Mouse (Mus musculus) monocyte, adult 5-6 weeks (primary cell): ENCODE measurements around the gene Cdh23. TPM values are rescaled to one million over a fixed set of nuclear protein-coding genes. Genes with fewer than 3 reads are reported as not detected.

Experiments used
- ATAC-seq: fragments of 153-309, 156-312 bp; replicated peaks from 2 replicates; pipeline ENCODE4 v1.8.0; 2017; ENCODE audit warnings: mild to moderate bottlenecking; ENCODE audit not compliant: low TSS enrichment, insufficient number of reproducible peaks, severe bottlenecking, poor library complexity, low FRiP score
- total RNA-seq: library from RNA; stranded (forward); fragments of 200-1000, 200-491, 200-594 nt; gene quantifications from 3 replicates; pipeline ENCODE4 v1.2.3, GENCODE M21; 2017

Cdh23 gene
- total RNA-seq, 1 experiment from 2014 or later: 1.1 TPM

DNA sequence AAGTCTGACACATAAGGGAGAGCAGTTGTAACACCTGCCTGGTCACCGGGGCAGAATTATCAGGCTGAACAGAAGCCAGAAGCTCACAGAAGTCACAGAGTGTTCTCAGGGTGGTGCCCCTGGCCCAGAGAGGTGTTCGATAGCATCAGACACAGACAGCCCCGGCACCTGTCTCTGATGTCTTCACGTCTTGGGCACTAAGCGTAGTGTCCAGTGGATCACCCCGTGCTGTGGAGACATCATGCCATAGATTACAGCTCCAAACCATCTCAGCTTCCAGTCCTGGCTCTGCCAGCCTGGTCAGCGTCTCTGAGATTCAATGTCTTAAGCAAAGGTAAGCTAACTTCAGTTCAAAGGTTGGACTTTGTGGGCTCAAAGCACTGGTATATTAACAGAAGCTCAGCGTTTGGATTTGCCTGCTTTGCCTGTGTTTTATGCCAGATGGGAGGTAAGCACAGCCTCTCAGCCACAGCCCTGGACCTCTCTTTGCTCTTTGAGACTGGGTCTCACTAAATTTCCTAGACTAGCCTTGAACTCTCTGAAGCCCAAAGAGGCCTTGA is 429.4 kb downstream of the Cdh23 start:
- no peak for ATAC-seq

DNA sequence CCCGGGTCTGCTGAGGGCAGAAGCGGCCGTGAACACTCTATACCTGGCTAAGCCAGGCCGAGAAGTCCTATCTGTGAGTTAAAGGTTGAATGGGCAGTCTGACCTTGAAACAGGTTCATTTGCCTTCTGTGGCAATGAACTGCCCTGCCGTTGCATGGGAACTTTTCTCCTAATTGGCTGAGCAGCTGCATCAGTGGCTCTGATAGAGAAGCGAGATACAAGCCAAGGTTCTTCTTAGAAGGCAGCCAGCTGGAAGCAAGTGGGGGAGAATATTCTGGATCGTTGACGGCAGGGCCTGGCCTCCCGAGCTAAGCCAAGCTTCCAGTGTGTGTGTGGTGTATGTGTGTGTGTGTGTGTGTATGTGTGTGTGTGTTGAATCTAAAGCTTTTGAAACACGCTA is 431.0 kb downstream of the Cdh23 start:
- ATAC-seq: no peak

DNA sequence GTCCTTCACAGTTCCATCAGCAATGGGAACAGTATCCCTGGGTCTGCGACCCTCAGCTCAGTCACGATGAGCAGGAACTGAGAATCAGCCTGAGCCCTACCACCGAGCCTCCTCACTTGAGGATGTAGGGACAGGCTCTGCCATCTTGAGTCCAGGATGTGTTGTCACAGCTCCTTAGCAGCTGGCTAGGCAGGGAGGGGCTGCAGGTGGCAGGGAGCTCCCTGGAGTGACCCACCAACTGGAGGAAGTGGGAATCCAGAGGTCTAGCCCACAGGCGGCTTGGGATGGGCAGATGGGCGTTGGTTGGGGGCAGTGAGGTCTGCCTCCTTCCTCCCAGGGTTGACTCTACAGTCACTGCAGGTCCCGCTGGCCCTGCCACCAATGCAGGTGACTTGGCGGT is 432.9 kb downstream of the Cdh23 start:
- ATAC-seq: 0 out of 2 replicates have a peak, but pooled peaks have one; percentile 6

DNA sequence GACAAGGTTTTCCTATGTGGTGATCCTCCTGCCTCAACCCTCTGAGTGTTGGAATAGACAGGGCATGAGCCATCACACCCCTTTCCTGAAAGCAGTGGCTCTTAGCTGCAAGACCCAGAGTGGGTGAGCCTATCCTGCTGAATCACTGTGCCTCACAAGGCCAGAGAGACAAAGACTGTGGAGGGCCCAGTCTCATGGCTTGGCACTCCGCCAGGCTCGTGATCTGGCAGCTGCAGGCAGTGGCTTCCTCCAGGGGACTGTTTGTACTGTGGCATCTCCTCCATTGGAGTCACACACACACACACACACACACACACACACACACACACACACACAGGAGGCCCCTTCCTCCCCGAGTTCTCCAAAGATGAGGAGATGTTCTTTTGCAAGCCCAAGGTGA is 433.9 kb downstream of the Cdh23 start:
- peak; percentile 36; the same call in 1 of the 2 replicates for ATAC-seq

DNA sequence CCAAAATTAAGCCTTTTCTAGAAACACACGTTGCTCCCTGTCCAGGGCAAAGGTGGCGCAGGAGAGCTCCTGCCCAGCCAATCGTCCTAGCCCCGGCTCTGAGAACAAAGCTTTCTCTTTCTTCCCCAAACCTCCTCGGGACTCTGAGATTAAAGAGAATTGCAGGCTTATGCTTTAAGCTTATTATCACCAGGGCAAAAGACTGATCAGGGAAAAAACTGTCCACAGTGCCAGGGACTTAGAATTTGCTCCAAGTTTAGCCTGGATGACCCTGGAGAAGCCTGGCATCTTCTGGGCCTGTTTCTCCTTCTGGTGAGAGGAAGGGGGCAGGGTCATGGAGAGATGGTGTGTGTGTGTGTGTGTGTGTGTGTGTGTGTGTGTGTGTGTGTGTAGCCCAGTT is 434.8 kb downstream of the Cdh23 start:
- ATAC-seq: no peak

DNA sequence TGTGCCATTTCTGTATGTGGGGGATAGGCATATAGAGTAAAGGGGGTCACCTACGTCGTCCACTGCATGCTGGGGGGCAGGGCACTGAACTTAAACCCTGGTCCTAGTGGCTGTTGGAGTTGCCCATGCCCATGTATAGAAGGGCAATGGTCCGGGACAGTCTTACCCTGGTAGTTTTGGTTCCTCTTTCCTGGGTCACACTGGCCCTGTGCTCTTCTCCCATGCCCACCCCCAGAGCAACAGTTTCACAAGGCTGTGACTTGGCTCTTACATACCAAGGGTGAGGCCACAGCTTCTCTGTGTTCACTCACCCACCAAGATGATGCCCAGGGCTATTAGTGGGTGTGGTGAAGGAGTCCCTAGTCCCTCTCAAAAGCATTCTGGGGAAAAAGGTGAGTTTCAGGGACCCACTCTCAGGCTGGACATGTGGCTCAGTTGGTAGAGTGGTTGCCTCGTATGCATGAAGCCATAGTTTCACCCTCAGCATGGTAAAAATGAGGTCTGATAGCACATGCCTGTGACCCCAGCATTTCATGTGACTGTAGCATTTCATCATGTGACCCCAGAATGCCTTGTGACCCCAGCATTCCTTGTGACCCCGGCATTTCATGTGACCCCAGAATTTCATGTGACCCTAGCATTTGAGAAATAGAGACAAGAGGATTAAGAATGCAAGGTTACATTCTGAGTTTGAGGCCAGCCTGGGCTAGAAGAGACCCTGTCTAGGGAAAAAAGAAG is 435.6 kb downstream of the Cdh23 start:
- ATAC-seq: peak; percentile 81

DNA sequence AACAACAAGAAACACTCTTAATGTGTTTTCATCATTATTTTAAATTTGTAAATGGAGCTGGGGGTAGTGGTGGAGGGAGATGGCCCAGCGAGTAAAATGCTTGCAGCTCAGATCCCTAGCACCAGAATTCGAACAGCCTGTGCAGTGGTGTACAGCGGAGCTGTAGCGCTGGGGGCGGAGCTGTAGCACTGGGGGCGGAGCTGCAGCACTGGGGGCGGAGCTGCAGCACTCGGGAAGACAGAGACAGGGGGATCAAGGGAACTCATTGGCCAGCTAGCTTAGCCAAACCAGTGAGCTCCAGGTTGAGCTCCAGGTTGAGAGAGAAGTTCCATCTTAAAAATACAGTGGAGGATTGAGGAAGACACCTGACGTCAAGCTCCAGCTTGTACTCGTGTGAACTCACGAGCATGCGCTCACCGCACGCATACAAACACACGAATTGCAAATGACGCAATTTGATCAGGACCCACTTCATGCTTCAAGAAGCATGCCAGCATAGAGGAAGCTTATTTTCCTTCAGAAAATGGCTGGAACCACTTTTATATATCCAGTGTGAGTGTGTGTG is 438.9 kb downstream of the Cdh23 start:
- ATAC-seq: no peak

DNA sequence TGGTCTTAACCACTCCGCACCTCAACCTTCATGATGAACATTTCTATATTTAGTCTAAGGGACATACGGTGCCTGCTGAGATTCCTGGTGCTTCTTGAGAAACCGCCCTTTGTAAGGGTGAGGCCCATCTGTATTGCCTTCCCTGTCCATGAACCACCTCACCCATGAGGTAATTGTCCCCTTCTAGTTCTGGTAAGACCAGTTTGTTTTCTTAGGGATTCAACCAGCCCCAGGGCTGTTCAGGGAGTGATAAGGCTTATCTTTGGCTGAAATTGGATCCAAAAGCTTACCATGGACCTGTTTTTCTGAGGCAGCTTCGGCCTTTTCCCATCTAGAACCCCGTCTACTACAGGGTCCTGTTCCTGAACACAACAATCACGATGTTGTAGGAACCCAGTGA is 440.2 kb downstream of the Cdh23 start:
- ATAC-seq: no peak

Other genes with a start within 250 kb of the Cdh23 start
- gene Slc29a3, start 56.3 kb upstream of the Cdh23 start, total RNA-seq: 5.0 to 8.1 TPM (median 5.5 TPM) in 3 replicates
- gene Unc5b, start 135.1 kb upstream of the Cdh23 start, total RNA-seq: 0.38 TPM in 1 of 3 replicates, not detected in the others